ENCODE assay signal across 8 mouse cellular contexts in genomic region chr4:120817002-120817774, GRCm38 (mm10). TPM values are rescaled to one million over a fixed set of nuclear protein-coding genes. Genes with fewer than 3 reads are reported as not detected.
A peak's percentile ranks its signal among the peaks of the same experiment; 100 is the strongest.
DNase-seq lines count a peak whose midpoint lies in the region; ATAC-seq lines count a peak whose summit lies in the region.

No protein-coding gene starts in this region.

- H3K27ac ChIP-seq in heart, embryonic 10.5 days: peak overlapping the region; percentile 93; the same call in 1 of the 2 replicates
- H3K27ac ChIP-seq in limb, embryonic 13.5 days: peak overlapping the region; percentile 72

- H3K4me1 ChIP-seq in heart, embryonic 10.5 days: peaks cover 34% of the 10 kb centered on the region
- peaks cover 43% of the 10 kb centered on the region for H3K4me1 ChIP-seq in limb, embryonic 13.5 days

- H3K4me3 ChIP-seq in heart, embryonic 10.5 days: peak overlapping the region; percentile 10; the same call in 1 of the 2 replicates
- H3K4me3 ChIP-seq in limb, embryonic 13.5 days: no peak overlapping the region

- H3K27me3 ChIP-seq in heart, embryonic 10.5 days (ENCODE audit: insufficient read depth, poor library complexity, severe bottlenecking): no peaks in the 10 kb centered on the region
- no peaks in the 10 kb centered on the region for H3K27me3 ChIP-seq in limb, embryonic 13.5 days

- H3K4me2 ChIP-seq in limb, embryonic 13.5 days (replicated peaks): peak overlapping the region; percentile 25

- peak overlapping the region; percentile 43; the same call in 1 of the 2 replicates for H3K9ac ChIP-seq in limb, embryonic 13.5 days

- 0 out of 2 replicates have a peak, but pooled peaks have one; percentile 1 for ATAC-seq in limb, embryonic 13.5 days (ENCODE audit: low FRiP score, low read depth)

- H3K36me3 ChIP-seq in heart, embryonic 10.5 days: no peaks in the 10 kb centered on the region
- H3K36me3 ChIP-seq in limb, embryonic 13.5 days: peaks cover 4% of the 10 kb centered on the region

- peak; percentile 2 for DNase-seq in thymus, postnatal 0 days (ENCODE audit: low spot score)
- DNase-seq in thymus, postnatal 14 days: no peak
- DNase-seq in heart, embryonic 10.5 days (ENCODE audit: low spot score): peak; percentile 78
- peak; percentile 43 for DNase-seq in yolk sac, embryonic 10.5 days (ENCODE audit: low spot score)
- DNase-seq in layer of hippocampus, postnatal 14 days (ENCODE audit: low spot score in 2 of 2): no peak
- no peak for DNase-seq in c-Kit-positive CD71-positive TER-119-positive erythroid progenitor cells, embryonic 14.5 days (ENCODE audit: low spot score)
- DNase-seq in layer of hippocampus, postnatal 25 days (ENCODE audit: extremely low spot score in 1 of 2, low spot score in 1 of 2): no peak

- WGBS in heart, embryonic 10.5 days: 15% methylated on average over 3 of the region's 3 CpGs
- 11% methylated on average over 3 of the region's 3 CpGs for whole genome bisulfite sequencing in limb, embryonic 13.5 days

- no peaks in the 10 kb centered on the region for H3K9me3 ChIP-seq in heart, embryonic 10.5 days
- no peaks in the 10 kb centered on the region for H3K9me3 ChIP-seq in limb, embryonic 13.5 days

RNA-seq across cellular contexts. Expression of gene Nfyc, which starts 14.2 kb away (rescaled TPM):
- 85.3 and 90.4 TPM in 2 replicates for polyA plus RNA-seq in thymus, postnatal 0 days (2015; fragmentation: Nextera tagmentation; extraction: Ambion mirVana)
- polyA plus RNA-seq in heart, embryonic 10.5 days (2016; fragmentation: Nextera tagmentation; extraction: Ambion mirVana): 111 and 117 TPM in 2 replicates
- polyA plus RNA-seq in limb, embryonic 13.5 days (2015; fragmentation: Nextera tagmentation; extraction: Ambion mirVana): 105 and 109 TPM in 2 replicates
- 10 to 100 TPM; 49.1 to 53.8 TPM for total RNA-seq in layer of hippocampus, postnatal 14 days (2021)
- total RNA-seq in layer of hippocampus, postnatal 25 days (2021): 10 to 100 TPM; 48.7 to 49.1 TPM

RNA-seq across cellular contexts. Expression of gene Rims3, which starts 37.4 kb away (rescaled TPM):
- 0.30 and 0.35 TPM in 2 replicates for polyA plus RNA-seq in thymus, postnatal 0 days (2015; fragmentation: Nextera tagmentation; extraction: Ambion mirVana)
- polyA plus RNA-seq in heart, embryonic 10.5 days (2016; fragmentation: Nextera tagmentation; extraction: Ambion mirVana): 1.8 and 3.4 TPM in 2 replicates
- polyA plus RNA-seq in limb, embryonic 13.5 days (2015; fragmentation: Nextera tagmentation; extraction: Ambion mirVana): 0.41 and 0.66 TPM in 2 replicates
- 10 to 100 TPM; 17.5 to 24.7 TPM for total RNA-seq in layer of hippocampus, postnatal 14 days (2021)
- total RNA-seq in layer of hippocampus, postnatal 25 days (2021): 10 to 100 TPM; 24.2 to 30.6 TPM

Comparison
In these comparisons a context has a peak if more than half of its experiments do, and no peak if none do; other contexts are left out.
1. DNase-seq: peak in thymus, postnatal 0 days (single experiment), heart, embryonic 10.5 days (single experiment) and yolk sac, embryonic 10.5 days (single experiment); none in thymus, postnatal 14 days (single experiment), layer of hippocampus, postnatal 14 days (0 of 2), c-Kit-positive CD71-positive TER-119-positive erythroid progenitor cells, embryonic 14.5 days (single experiment) and layer of hippocampus, postnatal 25 days (0 of 2).